Mouse (Mus musculus) CD4-positive naive resting alpha-beta T cell, adult 76 days (primary cell): ENCODE results near the gene Nedd4. TPM values are rescaled to one million over a fixed set of nuclear protein-coding genes. Genes with fewer than 3 reads are reported as not detected.

Source experiments
- total RNA-seq: library from RNA; stranded (reverse); gene quantifications from one replicate; pipeline ENCODE4 v1.2.4, GENCODE M21; 2023

Nedd4 gene
- total RNA-seq, result 11.3 TPM

GRCm38 (mm10) chr9:72661895-72662661, at the start of gene Nedd4:
Gene Nedd4, plus strand, starts transcription at chr9:72662346.

Other genes with a start within 250 kb of the Nedd4 start
- gene Mns1, start 224.3 kb upstream of the Nedd4 start, total RNA-seq, result 3.6 TPM
- gene Tex9, start 170.1 kb upstream of the Nedd4 start, total RNA-seq, result 13.0 TPM
- gene Rfx7, start 130.1 kb upstream of the Nedd4 start, total RNA-seq, result 77.0 TPM
- gene Prtg, start 144.5 kb downstream of the Nedd4 start, total RNA-seq, result not detected